Mouse (Mus musculus): ENCODE data around the gene Tmem245. TPM values are rescaled to one million over a fixed set of nuclear protein-coding genes. Genes with fewer than 3 reads are reported as not detected.
A peak's percentile ranks its signal among the peaks of the same experiment; 100 is the strongest.

Gene Tmem245
- polyA plus RNA-seq, 1 experiment from 2014 or later, result 14.0 TPM

- 0 out of 2 replicates have a peak, but pooled peaks cover 2% of the 10 kb centered on the region for H3K36me3 ChIP-seq
- no peaks in the 10 kb centered on the region for H3K27me3 ChIP-seq (ENCODE audit: insufficient read depth, poor library complexity, severe bottlenecking)
- DNase-seq (ENCODE audit: low spot score), result no peak
- no peak overlapping the region for H3K4me3 ChIP-seq
- H3K27ac ChIP-seq, result no peak overlapping the region
- H3K4me1 ChIP-seq, result 0 out of 2 replicates have a peak, but pooled peaks cover 4% of the 10 kb centered on the region
- no peaks in the 10 kb centered on the region for H3K9me3 ChIP-seq
Measured at GRCm38 (mm10) chr4:56820017-56820550, 127.2 kb downstream of the Tmem245 start.

MicroRNAs encoded within 50 kb of the gene (microRNA counts, 519-probe panel; counts per million panel counts)
- microRNA mmu-miR-32, result 4,488 counts per million, percentile 28 among the panel's probes with 10 or more counts

Small RNA genes within 50 kb of the gene (microRNA-seq; reads per million reads assigned to microRNA genes)
- gene Mir32, result 188 reads per million, percentile 58 among the genes with 10 or more reads in this experiment

Other genes starting within 250 kb of the Tmem245 start
- gene Gm26657, start 207.4 kb downstream of the Tmem245 start, polyA plus RNA-seq (2016; fragmentation: Nextera tagmentation; extraction: Ambion mirVana), result not detected in 2 replicates
- not detected in 2 replicates for gene Actl7b, start 206.0 kb downstream of the Tmem245 start, polyA plus RNA-seq (2016; fragmentation: Nextera tagmentation; extraction: Ambion mirVana)
- not detected in 2 replicates for gene Actl7a, start 204.0 kb downstream of the Tmem245 start, polyA plus RNA-seq (2016; fragmentation: Nextera tagmentation; extraction: Ambion mirVana)
- 56.2 and 56.3 TPM in 2 replicates for gene Elp1, start 145.1 kb downstream of the Tmem245 start, polyA plus RNA-seq (2016; fragmentation: Nextera tagmentation; extraction: Ambion mirVana)
- gene Fam206a, start 145.1 kb downstream of the Tmem245 start, polyA plus RNA-seq (2016; fragmentation: Nextera tagmentation; extraction: Ambion mirVana), result 15.7 and 19.5 TPM in 2 replicates
- gene Ctnnal1, start 82.2 kb downstream of the Tmem245 start, polyA plus RNA-seq (2016; fragmentation: Nextera tagmentation; extraction: Ambion mirVana), result 18.2 and 23.2 TPM in 2 replicates
- gene Frrs1l, start 43.0 kb upstream of the Tmem245 start, polyA plus RNA-seq (2016; fragmentation: Nextera tagmentation; extraction: Ambion mirVana), result 0.11 and 0.17 TPM in 2 replicates
- 0.34 and 1.6 TPM in 2 replicates for gene Epb41l4b, start 196.0 kb upstream of the Tmem245 start, polyA plus RNA-seq (2016; fragmentation: Nextera tagmentation; extraction: Ambion mirVana)

Measured in heart, embryonic 10.5 days (tissue).